Mouse (Mus musculus) intestine, embryonic 16.5 days (tissue): Measurements from ENCODE around the gene Lctl. TPM values are rescaled to one million over a fixed set of nuclear protein-coding genes. Genes with fewer than 3 reads are reported as not detected.
A peak's percentile ranks its signal among the peaks of the same experiment; 100 is the strongest.
"Not testable (repeated sequence)": the region's sequence is repeated elsewhere in the genome, so short reads cannot be mapped to it uniquely, and the experiment has no call there.

ENCODE experiments used
- ATAC-seq: fragments of 200-750 bp; cut with Nextera tagmentation; 2 replicates; pipeline ENCODE4 v1.8.0; 2017; ENCODE audit warnings: moderate TSS enrichment, moderate library complexity
- H3K27ac ChIP-seq: fragments of 300-500 bp; sonication (generic); 2 replicates; pipeline ENCODE4 v1.5.1; 2014; ENCODE audit warnings: mild to moderate bottlenecking, low read length
- H3K27me3 ChIP-seq: fragments of 300-500 bp; sonication (generic); replicated peaks from 2 replicates; pipeline ENCODE4 v1.6.1; 2014; ENCODE audit warnings: low read length, control low read depth, mixed read lengths; ENCODE audit not compliant: control insufficient read depth, insufficient read depth
- H3K36me3 ChIP-seq: fragments of 300-500 bp; sonication (generic); 2 replicates; pipeline ENCODE4 v1.6.1; 2014; ENCODE audit warnings: low read length, control low read depth; ENCODE audit not compliant: control insufficient read depth, insufficient read depth
- H3K4me1 ChIP-seq: fragments of 300-500 bp; sonication (generic); 2 replicates; pipeline ENCODE4 v1.6.1; 2014; ENCODE audit warnings: low read length, control low read depth, mixed read lengths; ENCODE audit not compliant: control insufficient read depth, insufficient read depth
- H3K4me2 ChIP-seq: fragments of 300-500 bp; sonication (generic); 2 replicates; pipeline ENCODE4 v1.6.1; 2014; ENCODE audit warnings: low read depth, low read length, control low read depth
- H3K4me3 ChIP-seq: fragments of 300-500 bp; sonication (generic); 2 replicates; pipeline ENCODE4 v1.5.1; 2014; ENCODE audit warnings: mild to moderate bottlenecking, low read length
- H3K9ac ChIP-seq: fragments of 300-500 bp; sonication (generic); 2 replicates; pipeline ENCODE4 v1.6.1; 2014; ENCODE audit warnings: low read depth, low read length
- H3K9me3 ChIP-seq: fragments of 300-500 bp; sonication (generic); 2 replicates; pipeline ENCODE4 v1.6.1; 2016; ENCODE audit warnings: low read length, control low read depth; ENCODE audit not compliant: control insufficient read depth
- WGBS: fragments of 180-500 bp; shearing (Covaris S2); extraction: QIAGEN DNeasy Blood & Tissue Kit; methylation state at CpG from one replicate; pipeline ENCODE4 v1.1.7; 2014; 5-methylcytosine and 5-hydroxymethylcytosine counted together
- polyA plus RNA-seq: library from polyadenylated mRNA; unstranded; fragments of >200 nt; fragmentation: Nextera tagmentation; extraction: Ambion mirVana; gene quantifications from 2 replicates; pipeline ENCODE4 v1.2.1, GENCODE M21; 2015

The Lctl gene
- polyA plus RNA-seq, 1 experiment from 2014 or later, result 0.15 TPM

DNA sequence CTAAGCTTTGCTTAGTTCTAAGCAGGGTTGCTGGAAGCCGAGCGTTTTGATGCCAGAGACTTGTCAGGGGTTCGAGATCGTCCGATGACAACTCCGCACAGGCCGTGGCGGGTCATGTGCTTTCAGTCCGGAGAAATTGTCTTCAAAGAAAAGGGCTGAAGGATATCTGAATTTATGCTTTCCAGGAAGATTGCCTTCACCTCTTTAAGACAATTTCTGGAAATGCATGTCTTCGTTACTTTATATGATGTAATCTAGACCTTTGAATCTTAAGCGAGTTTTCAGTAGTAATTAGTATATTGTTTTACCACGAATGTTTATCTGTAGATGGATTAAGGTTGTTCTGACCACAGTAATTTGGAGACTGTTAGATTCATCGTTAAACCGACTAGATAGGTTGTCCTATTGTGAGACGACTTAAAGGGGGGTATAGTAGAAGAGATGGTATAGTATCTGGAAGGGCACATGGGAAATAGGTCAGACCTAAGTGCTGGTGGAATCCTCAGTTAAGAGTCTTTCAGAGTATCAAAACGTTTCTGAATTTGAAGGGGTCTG is 56.8 kb downstream of the Lctl start:
- ATAC-seq, result no peak; the same call in 1 of the 2 replicates
- Histone ChIP-seq H3K27me3 (no peaks in the 10 kb centered on the region), H3K36me3 (peaks cover 16% of the 10 kb centered on the region), H3K27ac (peak overlapping the region; percentile 76), H3K4me2 (peak overlapping the region; percentile 76), H3K9me3 (no peaks in the 10 kb centered on the region), H3K4me3 (peak overlapping the region; percentile 66), H3K4me1 (peaks cover 21% of the 10 kb centered on the region; the same call in 1 of the 2 replicates), H3K9ac (peak overlapping the region; percentile 78)
- WGBS, result under 1% methylated on average over 16 of the region's 16 CpGs

DNA sequence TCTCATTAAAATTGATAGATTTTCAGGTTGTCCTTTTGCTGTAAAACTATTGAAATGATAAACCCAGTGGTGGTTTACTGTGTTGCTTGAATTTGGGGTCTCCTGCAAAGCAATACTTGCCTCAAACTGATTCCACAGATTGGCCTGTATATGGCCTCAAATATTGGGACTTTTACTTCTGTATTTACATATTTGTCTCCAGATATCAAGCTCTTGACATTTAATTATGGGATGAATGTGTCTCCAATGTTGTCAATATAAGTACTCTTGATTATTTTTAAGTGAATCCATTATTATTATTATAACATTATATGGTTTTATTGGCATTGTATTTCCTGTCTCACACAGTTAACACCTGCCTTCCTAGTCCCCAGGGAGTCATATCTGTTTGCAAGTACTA is 57.4 kb downstream of the Lctl start:
- H3K36me3 ChIP-seq, result peaks cover 16% of the 10 kb centered on the region
- ATAC-seq, result no peak
- no peak overlapping the region for H3K27ac ChIP-seq
- peak overlapping the region; percentile 78 for H3K9ac ChIP-seq
- peak overlapping the region; percentile 76 for H3K4me2 ChIP-seq
- H3K27me3 ChIP-seq, result no peaks in the 10 kb centered on the region
- peaks cover 22% of the 10 kb centered on the region; the same call in 1 of the 2 replicates for H3K4me1 ChIP-seq
- H3K9me3 ChIP-seq, result no peaks in the 10 kb centered on the region
- peak overlapping the region; percentile 66 for H3K4me3 ChIP-seq

DNA sequence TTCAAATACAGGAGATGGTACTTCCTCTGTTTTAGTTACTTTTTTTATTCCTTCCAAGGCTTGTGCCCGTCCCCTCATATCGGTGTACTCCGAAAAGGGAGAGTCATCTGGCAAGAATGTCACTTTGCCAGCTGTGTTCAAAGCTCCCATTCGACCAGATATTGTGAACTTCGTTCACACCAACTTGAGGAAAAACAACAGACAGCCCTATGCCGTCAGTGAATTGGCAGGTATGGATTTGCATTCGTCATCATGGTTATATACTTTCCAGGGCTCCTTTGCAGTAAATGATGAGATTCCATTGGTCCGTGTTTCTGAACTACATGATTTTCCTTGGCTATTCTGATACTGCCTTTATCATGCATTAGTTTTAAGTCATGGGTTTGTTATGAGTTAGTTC is 57.8 kb downstream of the Lctl start:
- H3K9me3 ChIP-seq, result no peaks in the 10 kb centered on the region
- H3K27me3 ChIP-seq, result no peaks in the 10 kb centered on the region
- no peak overlapping the region for H3K27ac ChIP-seq
- 49% methylated on average over 8 of the region's 8 CpGs for WGBS
- peaks cover 16% of the 10 kb centered on the region for H3K36me3 ChIP-seq
- peaks cover 23% of the 10 kb centered on the region; the same call in 1 of the 2 replicates for H3K4me1 ChIP-seq
- H3K4me3 ChIP-seq, result peak overlapping the region; percentile 66
- H3K9ac ChIP-seq, result peak overlapping the region; percentile 43
- peak overlapping the region; percentile 76 for H3K4me2 ChIP-seq
- no peak for ATAC-seq

DNA sequence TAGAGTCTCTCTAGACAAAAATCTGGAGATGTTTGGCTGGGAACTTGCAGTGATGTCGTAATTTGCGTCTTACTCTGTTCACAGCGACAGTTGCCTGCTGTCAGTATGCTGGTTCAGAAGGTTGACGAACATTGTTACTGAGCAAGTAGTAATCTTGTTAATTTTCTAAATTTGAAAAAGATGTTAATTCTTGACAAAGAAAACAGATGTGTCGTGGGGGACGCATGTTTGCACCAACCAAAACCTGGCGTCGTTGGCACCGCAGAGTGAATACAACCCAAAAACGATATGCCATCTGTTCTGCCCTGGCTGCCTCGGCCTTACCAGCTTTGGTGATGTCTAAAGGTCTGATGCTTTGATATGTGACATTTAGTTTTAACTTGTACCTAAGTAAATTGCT is 58.4 kb downstream of the Lctl start:
- ATAC-seq, result no peak
- Histone ChIP-seq H3K9ac (no peak overlapping the region), H3K4me2 (peak overlapping the region; percentile 76; the same call in 1 of the 2 replicates), H3K9me3 (no peaks in the 10 kb centered on the region), H3K27ac (no peak overlapping the region), H3K4me3 (no peak overlapping the region), H3K36me3 (peaks cover 16% of the 10 kb centered on the region), H3K27me3 (no peaks in the 10 kb centered on the region), H3K4me1 (peaks cover 26% of the 10 kb centered on the region; the same call in 1 of the 2 replicates)
- 89% methylated on average over 11 of the region's 11 CpGs for WGBS

DNA sequence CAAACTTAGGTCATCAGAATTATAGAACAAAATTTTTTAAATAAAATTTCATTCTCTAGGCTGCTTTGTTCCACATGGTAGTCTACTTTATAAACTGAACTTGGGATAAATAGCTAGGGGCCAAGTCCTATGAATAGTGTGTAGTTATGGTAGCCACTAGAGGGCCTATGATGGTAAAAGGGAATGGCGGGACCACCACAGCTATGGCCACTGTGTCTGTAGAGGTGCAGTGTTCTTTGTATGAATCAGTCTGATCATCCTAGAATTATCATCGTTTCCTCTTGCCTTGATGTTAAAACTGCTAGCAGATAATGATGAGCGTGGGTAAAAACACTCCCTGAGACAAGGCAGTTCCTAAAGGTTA is 61.6 kb downstream of the Lctl start:
- WGBS, result 45% methylated on average over 3 of the region's 3 CpGs
- peaks cover 16% of the 10 kb centered on the region for H3K36me3 ChIP-seq

DNA sequence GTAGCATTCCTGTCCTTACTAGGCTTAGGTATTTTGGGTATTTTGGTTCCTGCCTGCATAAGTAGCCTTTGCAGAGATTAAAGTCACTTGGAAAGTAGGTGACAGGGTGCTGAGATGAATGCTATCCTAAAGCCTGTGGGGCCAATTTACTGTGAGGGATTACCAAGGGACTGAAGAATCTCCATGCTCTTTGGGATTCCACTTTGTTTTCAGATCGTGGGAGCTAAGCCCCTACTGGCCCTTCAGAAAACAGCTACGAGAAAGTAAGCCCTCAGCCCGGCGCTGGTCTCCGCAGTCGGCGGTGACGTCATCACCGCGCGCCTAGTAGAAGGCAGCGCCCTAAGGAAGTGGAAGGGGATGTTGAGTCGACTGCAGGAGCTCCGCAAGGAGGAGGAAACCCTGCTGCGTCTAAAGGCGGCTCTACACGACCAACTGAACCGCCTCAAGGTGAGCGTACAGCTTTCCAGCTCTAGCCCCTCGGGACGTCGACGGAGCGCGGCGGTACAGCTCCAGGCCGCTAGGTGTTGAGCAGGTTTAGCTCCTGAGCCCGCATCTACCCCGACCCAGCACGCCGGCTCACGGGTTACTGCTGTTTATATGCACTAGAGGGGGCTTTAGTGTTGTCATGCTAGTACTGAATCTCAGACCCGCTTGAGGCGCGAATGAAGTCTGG is 62.2 kb downstream of the Lctl start, which contains the start of gene Snapc5:
Gene Snapc5, plus strand, starts transcription at position 301 of the 673 bp plus-strand sequence.
- Histone ChIP-seq H3K9ac (peak within 1 kb of the TSS; percentile 78), H3K4me1 (peaks cover 18% of the 10 kb centered on the region; the same call in 1 of the 2 replicates), H3K36me3 (peaks cover 16% of the 10 kb centered on the region), H3K27ac (peak within 1 kb of the TSS; percentile 84), H3K4me2 (peak within 1 kb of the TSS; percentile 65), H3K27me3 (no peaks in the 10 kb centered on the region), H3K4me3 (peak within 1 kb of the TSS; percentile 69), H3K9me3 (no peaks in the 10 kb centered on the region)
- peak; percentile 94 for ATAC-seq
- 0% methylated on average over 35 of the region's 35 CpGs for WGBS

More for the DNA sequence above, 61.6 kb downstream of the Lctl start:
- Histone ChIP-seq H3K4me3 (peak overlapping the region; percentile 69), H3K27me3 (no peaks in the 10 kb centered on the region), H3K27ac (peak overlapping the region; percentile 84), H3K4me2 (peak overlapping the region; percentile 65), H3K9ac (peak overlapping the region; percentile 78; the same call in 1 of the 2 replicates), H3K9me3 (no peaks in the 10 kb centered on the region), H3K4me1 (peaks cover 18% of the 10 kb centered on the region; the same call in 1 of the 2 replicates)
- ATAC-seq, result peak; percentile 57

DNA sequence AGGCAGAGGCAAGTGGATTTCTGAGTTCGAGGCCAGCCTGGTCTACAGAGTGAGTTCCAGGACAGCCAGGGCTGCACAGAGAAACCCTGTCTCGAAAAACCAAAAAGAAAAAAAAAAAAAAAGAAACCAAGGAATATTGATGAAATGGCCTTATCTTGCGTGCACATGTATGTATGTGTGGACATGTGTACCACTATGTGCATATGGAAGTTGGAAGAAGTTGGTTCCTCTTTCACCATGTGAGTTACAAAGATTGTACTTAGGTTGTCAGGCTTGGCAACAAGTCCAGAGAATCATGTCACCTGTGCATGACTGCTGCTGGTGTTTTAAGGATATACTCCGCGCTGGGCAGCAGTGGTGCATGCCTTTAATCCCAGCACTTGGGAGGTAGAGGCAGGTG is 66.3 kb downstream of the Lctl start:
- not testable (repeated sequence) for H3K36me3 ChIP-seq, H3K27ac ChIP-seq, H3K9me3 ChIP-seq, H3K4me1 ChIP-seq, ATAC-seq, H3K9ac ChIP-seq, H3K4me3 ChIP-seq, H3K4me2 ChIP-seq, H3K27me3 ChIP-seq
- 94% methylated on average over 5 of the region's 5 CpGs for WGBS

DNA sequence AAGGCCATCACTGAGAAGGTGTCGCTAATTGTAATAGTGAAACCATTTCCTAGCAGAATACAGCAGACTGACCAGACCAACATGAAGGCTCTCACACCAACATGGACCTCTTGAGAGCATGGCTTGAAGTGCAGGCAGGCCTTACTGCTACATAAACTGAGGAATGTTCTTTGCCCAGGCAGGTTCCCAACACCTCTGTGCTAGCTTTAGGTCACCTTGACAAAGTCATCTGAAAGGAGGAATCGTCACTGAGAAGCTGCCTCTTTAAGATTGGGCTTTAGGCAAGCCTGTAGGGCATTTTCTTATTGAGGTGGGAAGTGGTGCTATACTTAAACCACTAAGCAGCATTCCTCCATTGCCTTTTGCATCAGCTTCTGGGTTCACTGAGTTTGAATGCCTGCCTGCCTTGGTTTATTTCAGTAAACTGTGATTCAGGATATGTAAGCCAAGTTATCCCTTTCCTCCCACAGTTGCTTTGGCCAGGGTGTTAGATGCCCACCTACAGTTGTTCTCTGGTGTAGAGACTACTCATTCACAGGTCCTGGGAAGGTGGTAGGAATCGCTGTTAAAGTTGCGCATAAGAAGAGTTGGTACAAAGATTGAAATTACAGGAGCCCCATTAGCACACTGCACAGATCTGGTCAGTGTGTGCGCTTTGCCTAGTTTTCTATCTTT is 67.4 kb downstream of the Lctl start:
- Histone ChIP-seq H3K9ac (no peak overlapping the region), H3K36me3 (0 out of 2 replicates have a peak, but pooled peaks cover 6% of the 10 kb centered on the region), H3K9me3 (no peaks in the 10 kb centered on the region), H3K27me3 (no peaks in the 10 kb centered on the region), H3K4me2 (no peak overlapping the region), H3K4me3 (no peak overlapping the region), H3K4me1 (peaks cover 3% of the 10 kb centered on the region; the same call in 1 of the 2 replicates), H3K27ac (no peak overlapping the region)
- 90% methylated on average over 5 of the region's 5 CpGs for WGBS
- no peak for ATAC-seq
